Mouse (Mus musculus) G1E (cell line): ENCODE results near the gene Nup210. TPM values are rescaled to one million over a fixed set of nuclear protein-coding genes. Genes with fewer than 3 reads are reported as not detected.

Source experiments
- ATAC-seq: 2 replicates; pipeline ENCODE4 v1.8.0; 2016; ENCODE audit warnings: mild to moderate bottlenecking; ENCODE audit not compliant: insufficient number of reproducible peaks, poor library complexity, low FRiP score, severe bottlenecking; ENCODE audit errors: extremely low read depth
- DNase-seq: peaks from one replicate; pipeline ENCODE4 v3.0.0; 2012; ENCODE audit warnings: low spot score
- H3K27me3 ChIP-seq: 2 replicates; pipeline ENCODE4 v1.6.1; 2012; ENCODE audit warnings: mild to moderate bottlenecking, low read length, inconsistent platforms; ENCODE audit not compliant: insufficient read depth
- H3K36me3 ChIP-seq: replicated peaks from 2 replicates; pipeline ENCODE3; 2012; ENCODE audit warnings: mild to moderate bottlenecking, inconsistent platforms
- H3K4me1 ChIP-seq: 2 replicates; pipeline ENCODE4 v1.6.1; 2012; ENCODE audit warnings: low read depth, low read length, inconsistent platforms, mixed read lengths; ENCODE audit not compliant: insufficient read depth
- H3K4me3 ChIP-seq: 2 replicates; pipeline ENCODE4 v1.5.1; 2012; ENCODE audit warnings: low read depth, mild to moderate bottlenecking, inconsistent platforms, low read length, moderate library complexity, mixed read lengths
- H3K9me3 ChIP-seq: replicated peaks from 2 replicates; pipeline ENCODE4 v1.6.1; 2012; ENCODE audit warnings: inconsistent platforms
- CTCF ChIP-seq: IDR thresholded peaks from 2 replicates; pipeline ENCODE4 v1.5.1; 2012; ENCODE audit warnings: low read depth, low read length, inconsistent platforms, mixed read lengths
- GATA1 ChIP-seq: IDR thresholded peaks from 2 replicates; pipeline ENCODE4 v1.6.1; 2012; ENCODE audit warnings: borderline replicate concordance, low read length, inconsistent platforms, mixed read lengths
- GATA2 ChIP-seq: IDR thresholded peaks from 2 replicates; pipeline ENCODE4 v1.6.1; 2012; ENCODE audit warnings: low read depth, low read length, inconsistent platforms, borderline replicate concordance
- POLR2AphosphoS5 ChIP-seq: IDR thresholded peaks from 2 replicates; pipeline ENCODE4 v1.6.1; 2012; ENCODE audit warnings: low read depth, low read length, inconsistent platforms; ENCODE audit not compliant: insufficient replicate concordance
- TAL1 ChIP-seq: conservative IDR thresholded peaks from 2 replicates; pipeline ENCODE4 v1.6.1; 2012; ENCODE audit warnings: low read depth, low read length, inconsistent platforms, mixed read lengths
- polyA plus RNA-seq: library from polyadenylated mRNA; stranded (reverse); fragments of >175 nt; gene quantifications from 2 replicates; pipeline ENCODE4 v1.2.3, GENCODE M21; 2012
- total RNA-seq, 2 experiments: library from RNA; stranded (forward) in 1 of 2; stranded (reverse) in 1 of 2; fragments of 200-1000 nt in 1 of 2; fragments of >200 nt in 1 of 2; fragmentation: Nextera tagmentation in 1 of 2; gene quantifications; 2 replicates each; pipeline ENCODE4 v1.2.3; 2014 to 2017

Gene Nup210
- total and polyA plus RNA-seq, 3 experiments, result 29.7 to 97.7 (median 90.0) TPM

DNA sequence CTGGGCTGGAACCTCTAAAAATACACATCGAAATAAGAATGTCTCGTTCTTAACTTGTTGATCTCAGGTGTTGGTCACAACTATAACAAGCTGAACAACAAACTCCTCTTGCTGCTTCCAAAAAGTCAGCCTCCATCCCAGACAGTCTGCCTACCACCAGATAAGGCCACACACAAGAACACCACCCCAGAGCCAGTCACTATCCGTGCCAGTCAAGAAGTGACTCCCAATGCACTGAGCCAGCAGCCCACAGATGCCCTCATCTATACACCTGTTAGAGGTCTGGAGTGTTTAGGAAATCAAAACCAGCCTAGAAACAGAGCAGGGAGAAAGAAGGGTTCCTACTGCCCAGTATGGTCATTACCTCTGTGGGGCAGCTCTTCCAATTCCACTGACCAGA lies 18.8 kb downstream of the Nup210 start:
- Histone ChIP-seq H3K36me3 (peaks cover 95% of the 10 kb centered on the region), H3K4me1 (peaks cover 9% of the 10 kb centered on the region)
- no peak for ATAC-seq

GRCm38 (mm10) chr6:91095072-91095601 lies 21.5 kb downstream of the Nup210 start:
- peaks cover 98% of the 10 kb centered on the region for H3K36me3 ChIP-seq
- no peak for TF ChIP-seq POLR2AphosphoS5
- TF ChIP-seq TAL1, result no peak
- TF ChIP-seq GATA2, result no peak
- no peak for TF ChIP-seq GATA1
- TF ChIP-seq CTCF, result no peak
- no peak overlapping the region for H3K4me3 ChIP-seq
- H3K9me3 ChIP-seq, result peaks cover 6% of the 10 kb centered on the region; the same call in 1 of the 2 replicates
- ATAC-seq, result no peak
- DNase-seq, result no peak
- H3K27me3 ChIP-seq, result no peaks in the 10 kb centered on the region
- H3K4me1 ChIP-seq, result no peaks in the 10 kb centered on the region

More for the DNA sequence above, 18.8 kb downstream of the Nup210 start:
- Histone ChIP-seq H3K4me3 (no peak overlapping the region), H3K9me3 (peaks cover 6% of the 10 kb centered on the region; the same call in 1 of the 2 replicates), H3K27me3 (no peaks in the 10 kb centered on the region)
- DNase-seq, result no peak
- no peak for TF ChIP-seq TAL1
- TF ChIP-seq GATA1, result no peak
- TF ChIP-seq GATA2, result no peak
- no peak for TF ChIP-seq CTCF
- TF ChIP-seq POLR2AphosphoS5, result no peak

GRCm38 (mm10) chr6:91092216-91092899 lies 24.3 kb downstream of the Nup210 start:
- TF ChIP-seq GATA2 (no peak), GATA1 (no peak), CTCF (no peak), TAL1 (no peak), POLR2AphosphoS5 (no peak)
- DNase-seq, result no peak
- Histone ChIP-seq H3K4me3 (no peak overlapping the region), H3K36me3 (peaks cover 99% of the 10 kb centered on the region), H3K9me3 (peaks cover 6% of the 10 kb centered on the region; the same call in 1 of the 2 replicates), H3K27me3 (no peaks in the 10 kb centered on the region), H3K4me1 (0 out of 2 replicates have a peak, but pooled peaks cover 3% of the 10 kb centered on the region)
- ATAC-seq, result no peak

DNA sequence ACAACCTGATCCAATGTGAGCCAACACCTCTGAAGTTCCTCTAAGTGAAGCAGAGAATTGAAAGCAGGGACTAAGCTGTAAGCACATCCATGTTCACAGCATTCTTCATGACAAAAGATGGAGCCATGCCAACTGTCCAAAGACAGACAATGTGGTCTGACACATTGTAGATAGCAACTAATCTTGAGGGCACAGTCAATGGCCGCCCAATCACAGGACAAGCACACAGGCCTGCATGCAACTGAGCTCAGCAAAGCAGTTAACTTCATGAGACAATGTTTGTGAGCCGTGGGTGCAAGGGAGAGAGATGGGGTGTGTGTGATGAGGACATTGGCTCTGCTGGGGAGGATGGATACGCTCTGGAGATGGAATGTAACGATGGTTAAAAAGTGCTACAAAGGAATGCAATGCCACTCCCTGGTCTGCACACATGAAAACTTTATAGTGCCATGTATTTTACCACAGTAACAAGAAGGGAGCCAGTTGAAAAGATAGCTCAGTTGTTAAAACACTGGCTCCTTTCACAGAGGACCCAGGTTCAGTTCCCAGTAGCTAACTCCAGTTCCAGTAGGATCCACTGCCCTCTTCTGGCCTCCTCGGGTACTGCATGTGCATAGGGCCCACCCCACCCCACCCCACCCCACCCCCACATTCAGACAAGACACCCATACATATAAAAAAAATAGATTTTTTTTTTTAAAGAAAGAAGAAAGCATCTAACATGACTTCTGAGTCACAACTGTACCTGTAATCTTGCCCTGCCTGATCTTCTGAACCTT lies 31.3 kb downstream of the Nup210 start:
- no peak for ATAC-seq

DNA sequence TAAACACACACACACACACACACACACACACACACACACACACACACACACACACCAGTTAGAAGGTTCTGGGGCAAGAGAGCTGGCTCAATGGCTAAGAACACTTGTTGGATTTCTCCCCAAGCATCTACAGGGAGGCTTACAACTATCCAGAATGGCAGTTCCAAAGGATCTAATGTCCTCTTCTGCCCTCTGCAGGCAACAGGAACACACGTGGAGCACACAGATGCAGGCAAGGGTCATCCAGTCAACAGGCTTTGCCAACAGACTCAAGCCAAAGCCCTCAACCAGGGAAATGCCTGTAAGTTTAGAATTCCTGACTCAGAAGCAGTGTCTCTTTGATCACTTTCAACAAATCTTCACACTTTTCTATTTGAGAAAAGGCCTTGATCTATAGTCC lies 36.6 kb downstream of the Nup210 start:
- Histone ChIP-seq H3K4me1 (no peaks in the 10 kb centered on the region), H3K27me3 (no peaks in the 10 kb centered on the region), H3K9me3 (no peaks in the 10 kb centered on the region), H3K36me3 (peaks cover 81% of the 10 kb centered on the region), H3K4me3 (no peak overlapping the region)
- no peak for TF ChIP-seq CTCF
- no peak for TF ChIP-seq GATA2
- TF ChIP-seq GATA1, result no peak
- TF ChIP-seq POLR2AphosphoS5, result no peak
- no peak for TF ChIP-seq TAL1
- ATAC-seq (no peak), DNase-seq (no peak)

More for the DNA sequence above, 31.3 kb downstream of the Nup210 start:
- no peaks in the 10 kb centered on the region for H3K9me3 ChIP-seq
- H3K4me1 ChIP-seq, result peaks cover 3% of the 10 kb centered on the region; the same call in 1 of the 2 replicates
- TF ChIP-seq GATA1 (no peak), GATA2 (no peak), POLR2AphosphoS5 (no peak), CTCF (no peak), TAL1 (no peak)
- no peak overlapping the region for H3K4me3 ChIP-seq
- H3K27me3 ChIP-seq, result no peaks in the 10 kb centered on the region
- DNase-seq, result no peak
- peaks cover 80% of the 10 kb centered on the region for H3K36me3 ChIP-seq

- no peaks in the 10 kb centered on the region for H3K27me3 ChIP-seq
- no peak for TF ChIP-seq TAL1
- TF ChIP-seq GATA1, result no peak
- no peak for TF ChIP-seq CTCF
- TF ChIP-seq POLR2AphosphoS5, result no peak
- no peak for TF ChIP-seq GATA2
- H3K36me3 ChIP-seq, result peaks cover 100% of the 10 kb centered on the region
- ATAC-seq (no peak), DNase-seq (no peak)
- no peak overlapping the region for H3K4me3 ChIP-seq
- no peaks in the 10 kb centered on the region for H3K9me3 ChIP-seq
- H3K4me1 ChIP-seq, result no peaks in the 10 kb centered on the region
These were observed 40.4 kb downstream of the Nup210 start for GRCm38 (mm10) chr6:91076249-91076648.
